Mouse (Mus musculus) cerebellum, adult 2 months (tissue): ENCODE measurements around the gene Ube2g2.

Experiments
- CTCF ChIP-seq: fragments of 200-500 bp; IDR thresholded peaks from 2 replicates; pipeline ENCODE4 v1.5.1; 2011; ENCODE audit warnings: low read depth, mild to moderate bottlenecking, control low read depth, low read length, moderate library complexity, borderline replicate concordance; ENCODE audit not compliant: insufficient read depth
- POLR2A ChIP-seq: fragments of 200-500 bp; IDR thresholded peaks from 2 replicates; pipeline ENCODE4 v1.6.1; 2011; ENCODE audit warnings: low read length, control low read depth, borderline replicate concordance; ENCODE audit not compliant: insufficient read depth

DNA sequence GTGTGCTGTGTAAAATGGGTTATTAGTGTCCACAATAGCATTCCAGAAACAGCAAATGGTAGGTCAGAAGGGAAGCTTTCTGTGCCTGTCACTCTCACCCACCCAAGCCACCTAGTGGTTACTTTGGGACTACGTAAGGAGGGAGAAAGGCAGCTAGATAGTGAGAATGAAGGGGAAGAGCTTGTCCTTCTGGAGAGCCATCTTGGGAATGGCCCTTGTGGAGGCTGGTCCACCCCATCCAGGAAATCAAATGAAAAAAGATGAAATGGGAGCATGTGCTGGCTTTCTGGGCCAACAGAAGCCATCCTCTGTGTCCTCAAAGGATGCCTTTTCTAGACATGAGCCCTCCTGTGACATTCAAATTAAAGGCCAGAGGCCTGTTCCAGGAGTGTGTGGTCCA is 16.7 kb upstream of the Ube2g2 start:
- TF ChIP-seq CTCF = peak; percentile 56; the same call in 1 of the 2 replicates
- TF ChIP-seq POLR2A = no peak
